Mouse (Mus musculus) heart, embryonic 15.5 days (tissue): Measurements from ENCODE around the gene Ssc5d. TPM values are rescaled to one million over a fixed set of nuclear protein-coding genes. Genes with fewer than 3 reads are reported as not detected.

Experiments used
- ATAC-seq: fragments of 200-750 bp; cut with Nextera tagmentation; replicated peaks from 2 replicates; pipeline ENCODE4 v1.8.0; 2017; ENCODE audit warnings: low read depth, moderate TSS enrichment; ENCODE audit not compliant: insufficient number of reproducible peaks, insufficient read depth, low FRiP score
- H3K27ac ChIP-seq: fragments of 300-500 bp; sonication (generic); 2 replicates; pipeline ENCODE4 v1.5.1; 2015; ENCODE audit warnings: mild to moderate bottlenecking, inconsistent platforms
- H3K27me3 ChIP-seq: fragments of 300-500 bp; sonication (generic); 2 replicates; pipeline ENCODE4 v1.6.1; 2015; ENCODE audit warnings: inconsistent platforms
- H3K36me3 ChIP-seq: fragments of 300-500 bp; sonication (generic); 2 replicates; pipeline ENCODE4 v1.6.1; 2015; ENCODE audit warnings: mild to moderate bottlenecking, inconsistent platforms
- H3K4me1 ChIP-seq: fragments of 300-500 bp; sonication (generic); replicated peaks from 2 replicates; pipeline ENCODE4 v1.6.1; 2015; ENCODE audit warnings: inconsistent platforms
- H3K4me2 ChIP-seq: fragments of 300-500 bp; sonication (generic); 2 replicates; pipeline ENCODE4 v1.6.1; 2015; ENCODE audit warnings: inconsistent platforms, mild to moderate bottlenecking, moderate library complexity
- H3K4me3 ChIP-seq: fragments of 300-500 bp; sonication (generic); 2 replicates; pipeline ENCODE4 v1.5.1; 2015; ENCODE audit warnings: mild to moderate bottlenecking, inconsistent platforms
- H3K9ac ChIP-seq: fragments of 300-500 bp; sonication (generic); 2 replicates; pipeline ENCODE4 v1.6.1; 2015; ENCODE audit warnings: mild to moderate bottlenecking, inconsistent platforms
- H3K9me3 ChIP-seq: fragments of 300-500 bp; sonication (generic); replicated peaks from 2 replicates; pipeline ENCODE4 v1.6.1; 2016; ENCODE audit warnings: inconsistent platforms
- WGBS: fragments of 180-500 bp; shearing (Covaris S2); methylation state at CpG from one replicate; pipeline ENCODE4 v1.1.7; 2015; ENCODE audit warnings: mixed read lengths; 5-methylcytosine and 5-hydroxymethylcytosine counted together
- polyA plus RNA-seq: library from polyadenylated mRNA; unstranded; fragments of >200 nt; fragmentation: Nextera tagmentation; extraction: Ambion mirVana; gene quantifications from 2 replicates; pipeline ENCODE4 v1.2.1, GENCODE M21; 2015

Ssc5d gene
- polyA plus RNA-seq, 1 experiment from 2014 or later = 2.6 TPM

GRCm38 (mm10) chr7:4950561-4951342 lies 25.2 kb downstream of the Ssc5d start:
- peaks cover 23% of the 10 kb centered on the region for H3K4me1 ChIP-seq
- no peaks in the 10 kb centered on the region for H3K27me3 ChIP-seq
- H3K9ac ChIP-seq = no peak overlapping the region
- no peaks in the 10 kb centered on the region for H3K9me3 ChIP-seq
- H3K27ac ChIP-seq = no peak overlapping the region
- no peaks in the 10 kb centered on the region for H3K36me3 ChIP-seq
- H3K4me2 ChIP-seq = no peak overlapping the region
- ATAC-seq = no peak
- WGBS = 79% methylated on average over 19 of the region's 19 CpGs
- H3K4me3 ChIP-seq = no peak overlapping the region

GRCm38 (mm10) chr7:4953815-4954445 lies 28.3 kb downstream of the Ssc5d start:
- Histone ChIP-seq H3K36me3 (no peaks in the 10 kb centered on the region), H3K27ac (peak overlapping the region; percentile 77), H3K4me3 (no peak overlapping the region), H3K9ac (no peak overlapping the region), H3K4me2 (peak overlapping the region; percentile 9; the same call in 1 of the 2 replicates), H3K9me3 (no peaks in the 10 kb centered on the region), H3K4me1 (peaks cover 23% of the 10 kb centered on the region), H3K27me3 (no peaks in the 10 kb centered on the region)
- peak; percentile 68 for ATAC-seq
- WGBS = 14% methylated on average over 10 of the region's 10 CpGs

- Histone ChIP-seq H3K27ac (no peak overlapping the region), H3K36me3 (no peaks in the 10 kb centered on the region), H3K4me2 (no peak overlapping the region), H3K27me3 (no peaks in the 10 kb centered on the region), H3K4me1 (peaks cover 16% of the 10 kb centered on the region), H3K9me3 (no peaks in the 10 kb centered on the region), H3K9ac (no peak overlapping the region), H3K4me3 (no peak overlapping the region)
- ATAC-seq = no peak
- WGBS = 68% methylated on average over 10 of the region's 10 CpGs
These were observed 31.8 kb downstream of the Ssc5d start for GRCm38 (mm10) chr7:4957361-4957760.

- H3K9ac ChIP-seq = no peak overlapping the region
- no peak for ATAC-seq
These were observed 37.9 kb downstream of the Ssc5d start for GRCm38 (mm10) chr7:4963527-4963926.

DNA sequence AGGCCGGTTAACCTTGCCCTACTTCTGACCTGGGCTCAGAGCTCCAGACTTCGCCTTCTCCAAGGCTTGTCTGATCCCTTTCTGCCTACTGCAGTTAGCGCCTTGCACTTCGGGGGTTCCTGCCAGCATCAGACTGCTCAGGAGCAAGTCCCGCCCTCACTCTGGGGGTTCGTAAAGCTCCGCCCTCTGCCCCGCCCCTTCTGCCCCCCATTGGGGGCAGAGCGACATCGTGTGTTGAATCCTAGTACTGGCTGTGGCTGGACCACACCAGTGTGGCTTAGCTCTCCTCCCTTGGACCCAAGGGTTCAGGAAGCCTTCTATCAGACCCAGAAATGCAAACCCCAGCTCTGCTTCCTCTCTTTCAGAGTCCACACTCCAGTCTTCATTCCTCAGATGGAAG lies 38.7 kb downstream of the Ssc5d start, which contains the start of gene Sbk2:
Gene Sbk2 (minus strand): TSS at position 135 of the 400 bp plus-strand sequence.
- no peaks in the 10 kb centered on the region for H3K36me3 ChIP-seq
- H3K27me3 ChIP-seq = peaks cover 7% of the 10 kb centered on the region; the same call in 1 of the 2 replicates
- H3K9me3 ChIP-seq = no peaks in the 10 kb centered on the region
- no peak within 1 kb of the TSS for H3K9ac ChIP-seq
- ATAC-seq = peak; percentile 85
- 3% methylated on average over 10 of the region's 10 CpGs for WGBS
- no peak within 1 kb of the TSS for H3K27ac ChIP-seq
- 0 out of 2 replicates have a peak, but pooled peaks cover 3% of the 10 kb centered on the region for H3K4me1 ChIP-seq
- H3K4me3 ChIP-seq = 0 out of 2 replicates have a peak within 1 kb of the TSS, but pooled peaks have one; percentile 2
- H3K4me2 ChIP-seq = peak within 1 kb of the TSS; percentile 43

More at GRCm38 (mm10) chr7:4963527-4963926, 37.9 kb downstream of the Ssc5d start:
- Histone ChIP-seq H3K9me3 (no peaks in the 10 kb centered on the region), H3K4me2 (no peak overlapping the region), H3K4me3 (no peak overlapping the region), H3K4me1 (0 out of 2 replicates have a peak, but pooled peaks cover 3% of the 10 kb centered on the region), H3K36me3 (no peaks in the 10 kb centered on the region), H3K27me3 (peaks cover 7% of the 10 kb centered on the region; the same call in 1 of the 2 replicates), H3K27ac (no peak overlapping the region)
- whole genome bisulfite sequencing = 67% methylated on average over 5 of the region's 5 CpGs

GRCm38 (mm10) chr7:4964988-4965387 lies 39.4 kb downstream of the Ssc5d start:
- Histone ChIP-seq H3K4me2 (no peak overlapping the region), H3K27ac (no peak overlapping the region), H3K36me3 (no peaks in the 10 kb centered on the region), H3K4me3 (no peak overlapping the region), H3K9ac (no peak overlapping the region), H3K4me1 (0 out of 2 replicates have a peak, but pooled peaks cover 3% of the 10 kb centered on the region), H3K9me3 (no peaks in the 10 kb centered on the region), H3K27me3 (peaks cover 7% of the 10 kb centered on the region; the same call in 1 of the 2 replicates)
- WGBS = 79% methylated on average over 5 of the region's 5 CpGs
- ATAC-seq = no peak

- no peak for ATAC-seq
- Histone ChIP-seq H3K27ac (peak within 1 kb of the TSS; percentile 59), H3K9ac (no peak within 1 kb of the TSS), H3K4me2 (0 out of 2 replicates have a peak within 1 kb of the TSS, but pooled peaks have one; percentile 4), H3K27me3 (peaks cover 7% of the 10 kb centered on the region; the same call in 1 of the 2 replicates), H3K4me1 (peaks cover 14% of the 10 kb centered on the region), H3K4me3 (no peak within 1 kb of the TSS), H3K9me3 (no peaks in the 10 kb centered on the region), H3K36me3 (no peaks in the 10 kb centered on the region)
- WGBS = 43% methylated on average over 6 of the region's 6 CpGs
These were observed 45.5 kb downstream of the Ssc5d start, which contains the start of gene Sbk3 for GRCm38 (mm10) chr7:4971068-4971467. Sbk3 (minus strand) TSS chr7:4971168.

DNA sequence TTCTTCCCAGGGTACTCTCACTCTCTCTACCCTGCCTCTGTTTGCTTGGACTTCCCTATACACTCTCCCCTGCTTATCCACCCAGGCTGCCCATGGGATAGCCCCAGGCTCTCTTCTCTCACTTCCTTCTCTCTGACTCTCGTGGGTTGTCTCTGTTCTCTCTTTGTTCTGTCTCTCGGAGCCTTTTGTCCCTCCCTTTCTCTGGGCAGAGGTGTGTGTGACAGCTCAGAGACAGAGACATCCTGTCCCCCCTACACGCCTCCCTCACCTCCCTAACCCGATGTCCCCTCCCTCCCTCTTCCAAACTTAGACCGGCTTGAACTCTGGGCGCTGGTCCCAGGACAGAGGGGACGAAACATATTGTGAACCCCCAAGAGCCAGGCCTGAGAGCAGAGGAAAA lies 46.1 kb downstream of the Ssc5d start:
- no peak for ATAC-seq
- peaks cover 7% of the 10 kb centered on the region; the same call in 1 of the 2 replicates for H3K27me3 ChIP-seq
- H3K9ac ChIP-seq = no peak overlapping the region
- H3K4me3 ChIP-seq = no peak overlapping the region
- 16% methylated on average over 7 of the region's 7 CpGs for whole genome bisulfite sequencing
- H3K27ac ChIP-seq = peak overlapping the region; percentile 59
- peaks cover 14% of the 10 kb centered on the region for H3K4me1 ChIP-seq
- H3K36me3 ChIP-seq = no peaks in the 10 kb centered on the region
- no peaks in the 10 kb centered on the region for H3K9me3 ChIP-seq
- 0 out of 2 replicates have a peak overlapping the region, but pooled peaks have one; percentile 4 for H3K4me2 ChIP-seq

DNA sequence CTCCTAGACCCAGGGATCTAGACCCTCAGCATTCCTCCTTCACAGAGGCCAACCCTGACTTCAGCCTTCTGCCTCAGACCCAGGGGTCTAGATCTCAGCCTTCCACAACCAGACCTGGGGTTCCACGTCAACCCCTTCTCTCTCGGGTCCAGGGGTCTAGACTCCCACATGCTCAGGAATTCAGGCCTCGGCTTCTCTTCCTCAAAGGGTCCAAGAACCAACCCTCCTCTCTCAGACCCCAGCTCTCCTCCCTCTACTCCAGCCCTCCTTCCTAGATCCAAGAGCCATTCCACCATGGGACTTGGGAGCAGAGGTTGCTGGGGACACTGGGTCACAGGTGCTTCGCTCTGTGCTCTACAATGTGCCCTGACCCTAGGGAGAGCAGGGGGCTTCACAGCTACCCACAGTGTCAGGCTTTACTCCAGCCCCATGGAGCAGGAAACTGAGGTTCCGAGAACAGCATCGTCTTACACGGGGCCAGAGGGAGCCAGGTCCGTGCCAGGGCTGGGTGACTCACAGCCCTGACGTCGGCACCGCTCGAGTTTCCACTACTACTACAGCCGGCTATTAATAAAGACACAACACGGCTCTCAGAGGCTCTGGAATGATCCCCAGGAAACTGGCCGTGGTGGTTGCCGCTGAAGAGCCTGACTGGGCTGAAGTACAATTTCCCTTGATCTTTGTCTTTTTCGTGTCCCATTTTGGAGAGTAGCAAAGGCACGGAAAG lies 46.9 kb downstream of the Ssc5d start:
- Histone ChIP-seq H3K27ac (peak overlapping the region; percentile 59), H3K4me3 (no peak overlapping the region), H3K9ac (no peak overlapping the region), H3K4me1 (peaks cover 14% of the 10 kb centered on the region), H3K4me2 (no peak overlapping the region), H3K27me3 (peaks cover 4% of the 10 kb centered on the region; the same call in 1 of the 2 replicates), H3K9me3 (no peaks in the 10 kb centered on the region), H3K36me3 (no peaks in the 10 kb centered on the region)
- WGBS = 39% methylated on average over 18 of the region's 18 CpGs
- peak; percentile 70 for ATAC-seq

DNA sequence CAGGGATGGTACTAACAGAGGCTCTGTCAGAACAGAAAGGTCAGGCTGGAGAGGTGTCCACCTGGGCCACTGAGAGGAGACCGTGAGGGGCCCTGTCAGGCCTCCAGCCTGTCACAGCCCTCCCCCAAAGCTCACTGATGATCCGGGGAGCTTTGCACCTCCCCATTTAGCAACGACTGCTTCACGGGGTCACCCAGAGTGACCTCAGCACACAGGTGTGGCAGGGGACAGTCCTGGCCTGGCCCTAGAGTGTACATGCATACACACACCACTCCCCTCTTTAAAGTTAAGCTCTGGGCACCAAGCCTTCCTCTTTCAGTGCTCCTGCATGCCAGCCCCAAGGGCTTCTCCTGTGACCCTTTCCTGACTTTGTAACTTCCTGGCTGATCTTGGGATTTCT lies 49.9 kb downstream of the Ssc5d start:
- H3K27me3 ChIP-seq = no peaks in the 10 kb centered on the region
- H3K4me1 ChIP-seq = peaks cover 20% of the 10 kb centered on the region
- no peak for ATAC-seq
- no peaks in the 10 kb centered on the region for H3K9me3 ChIP-seq
- no peak overlapping the region for H3K4me2 ChIP-seq
- H3K27ac ChIP-seq = no peak overlapping the region
- 54% methylated on average over 4 of the region's 4 CpGs for WGBS
- no peak overlapping the region for H3K9ac ChIP-seq
- H3K4me3 ChIP-seq = no peak overlapping the region
- no peaks in the 10 kb centered on the region for H3K36me3 ChIP-seq

- ATAC-seq = no peak
- H3K4me1 ChIP-seq = peaks cover 17% of the 10 kb centered on the region
- whole genome bisulfite sequencing = 87% methylated on average over 7 of the region's 7 CpGs
These were observed 51.2 kb downstream of the Ssc5d start for GRCm38 (mm10) chr7:4976832-4977231.

More at GRCm38 (mm10) chr7:4976832-4977231, 51.2 kb downstream of the Ssc5d start:
- Histone ChIP-seq H3K9ac (no peak overlapping the region), H3K4me3 (no peak overlapping the region), H3K4me2 (no peak overlapping the region), H3K36me3 (no peaks in the 10 kb centered on the region), H3K27ac (no peak overlapping the region), H3K27me3 (no peaks in the 10 kb centered on the region), H3K9me3 (no peaks in the 10 kb centered on the region)
